Mouse (Mus musculus): ENCODE measurements around the gene Lypd6b.

Gene Lypd6b

DNA sequence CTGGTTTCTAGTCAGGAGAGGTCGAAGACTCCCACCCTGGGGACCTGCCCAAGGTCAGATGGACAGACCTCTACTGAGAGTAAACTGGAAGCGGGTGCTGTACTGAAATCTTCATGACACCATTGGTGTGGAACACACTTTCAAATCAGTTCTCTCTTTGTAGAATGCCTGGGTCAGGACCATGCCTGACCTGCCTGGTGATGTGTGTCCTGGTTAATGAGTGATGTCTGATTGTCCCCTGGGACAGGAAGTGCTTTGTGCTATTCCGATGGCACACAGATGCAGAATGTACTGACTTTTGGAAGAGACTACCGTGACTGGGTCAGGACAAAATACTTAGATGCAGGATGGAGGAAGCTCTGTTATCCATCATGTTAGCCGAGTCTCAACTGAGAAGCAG lies 17.0 kb upstream of the Lypd6b start:
- DNase-seq (ENCODE audit: low read depth, low spot score) = no peak

DNA sequence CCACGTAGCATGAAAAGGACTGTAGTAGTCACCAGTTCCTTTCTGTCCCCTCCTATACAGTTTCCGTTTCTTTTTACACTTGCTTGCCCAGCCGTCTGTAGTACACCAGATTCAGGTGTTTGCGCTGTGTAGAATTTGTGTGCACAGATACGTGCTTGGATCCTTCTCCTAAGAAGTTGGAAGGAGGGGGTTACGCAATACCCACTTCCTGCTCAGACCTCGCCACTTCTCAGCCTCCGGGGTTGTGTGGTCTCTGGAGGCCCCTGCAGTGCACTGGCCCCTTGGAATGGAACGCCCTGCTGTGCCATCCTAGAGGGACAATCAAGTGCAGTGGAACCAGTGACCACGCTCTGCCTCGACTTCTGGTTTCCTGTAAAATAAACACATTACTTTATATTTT lies 16.3 kb upstream of the Lypd6b start:
- no peak for DNase-seq (ENCODE audit: low read depth, low spot score)

DNA sequence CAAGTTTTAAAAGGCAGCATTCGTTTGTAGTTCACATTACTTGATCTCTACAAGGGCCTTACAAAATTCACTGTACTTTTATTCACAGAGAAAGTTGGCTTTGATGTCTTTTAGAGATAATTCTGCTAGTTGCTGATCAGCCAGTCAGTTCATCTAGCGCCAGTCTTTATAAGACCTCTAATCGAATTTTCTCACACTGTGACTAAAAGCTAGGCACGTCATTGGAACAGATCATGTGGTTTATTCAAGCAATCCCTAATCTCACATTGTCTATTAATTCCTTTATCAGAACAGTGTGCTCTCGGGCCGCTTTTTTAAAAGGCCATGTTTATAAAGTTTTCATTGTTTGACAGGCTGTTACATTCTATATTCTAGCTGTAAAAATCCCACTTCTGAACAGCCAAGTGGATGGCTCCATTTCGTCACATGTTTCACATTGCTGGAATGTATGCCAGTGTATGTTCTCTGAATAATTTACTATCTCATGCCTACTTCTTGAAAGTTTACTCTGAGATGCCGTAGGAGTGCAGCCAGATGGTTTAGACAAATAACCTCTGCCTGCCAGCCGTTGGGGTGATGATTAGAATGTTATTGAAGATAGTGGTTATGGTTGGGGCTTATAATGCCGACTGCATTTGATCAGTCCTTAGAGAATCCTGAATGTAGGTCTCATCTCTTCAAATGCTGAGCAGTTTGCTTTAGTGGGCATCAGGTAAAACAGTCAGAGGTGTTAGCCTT lies 14.1 kb upstream of the Lypd6b start:
- peak; percentile 16 for DNase-seq (ENCODE audit: low read depth, low spot score)

DNA sequence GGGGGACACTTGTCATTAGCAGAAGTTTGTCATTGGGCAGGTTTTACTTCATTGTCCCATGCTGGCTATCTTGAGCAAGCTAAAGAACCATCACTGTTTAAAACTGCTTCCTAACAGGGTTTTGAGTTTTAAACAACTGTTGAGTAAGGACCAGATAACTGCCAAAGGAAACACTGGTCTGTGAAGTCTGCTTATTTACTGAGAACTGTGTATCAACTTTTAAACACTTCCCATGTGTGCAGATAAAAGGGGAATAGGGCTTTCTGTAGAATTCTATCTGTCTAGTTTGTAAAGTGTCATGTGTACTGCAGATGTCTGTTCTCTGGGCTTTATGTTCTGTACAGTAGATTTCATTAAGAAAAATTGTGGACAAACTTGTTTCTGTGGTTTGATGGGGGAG lies 13.3 kb upstream of the Lypd6b start:
- DNase-seq (ENCODE audit: low read depth, low spot score) = no peak

DNA sequence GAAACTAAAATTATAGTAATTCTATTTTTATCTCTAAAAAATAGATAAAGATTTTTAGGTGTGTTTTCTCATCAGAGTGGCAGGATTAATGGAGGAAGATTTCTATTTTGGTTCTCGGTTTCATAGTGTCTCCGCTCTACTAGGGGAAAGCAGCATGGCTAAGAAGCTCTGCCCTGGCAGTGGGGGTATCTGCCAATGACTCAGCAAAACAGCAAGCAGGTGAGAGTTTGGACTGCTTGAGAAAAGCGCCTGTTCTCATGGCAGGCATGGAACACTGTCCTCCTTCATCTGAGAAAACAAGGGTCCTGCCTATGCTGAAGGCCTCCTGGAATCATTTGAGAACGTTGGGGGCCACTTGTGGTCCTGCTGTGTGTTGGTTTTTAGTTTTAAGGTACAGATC lies 12.3 kb upstream of the Lypd6b start:
- no peak for DNase-seq (ENCODE audit: low read depth, low spot score)

DNA sequence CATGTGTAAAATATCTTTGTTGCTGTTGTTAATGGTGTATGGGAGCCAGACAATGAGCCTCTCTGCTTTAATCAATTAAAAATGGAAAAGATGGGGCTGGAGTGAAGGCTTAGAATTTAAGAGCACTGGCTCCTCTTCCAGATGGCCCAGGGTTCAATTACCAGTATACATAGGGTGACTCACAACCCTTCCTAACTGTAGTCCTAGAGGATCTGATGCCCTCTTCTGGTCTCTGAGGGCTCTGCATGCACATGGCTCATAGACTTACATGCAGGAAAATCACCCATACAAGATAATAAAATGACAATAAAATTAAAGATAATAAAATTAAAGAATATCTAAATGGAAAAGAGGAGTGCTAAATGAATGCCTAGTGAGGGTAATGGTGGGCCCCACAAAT lies 11.8 kb upstream of the Lypd6b start:
- no peak for DNase-seq (ENCODE audit: low read depth, low spot score)

DNA sequence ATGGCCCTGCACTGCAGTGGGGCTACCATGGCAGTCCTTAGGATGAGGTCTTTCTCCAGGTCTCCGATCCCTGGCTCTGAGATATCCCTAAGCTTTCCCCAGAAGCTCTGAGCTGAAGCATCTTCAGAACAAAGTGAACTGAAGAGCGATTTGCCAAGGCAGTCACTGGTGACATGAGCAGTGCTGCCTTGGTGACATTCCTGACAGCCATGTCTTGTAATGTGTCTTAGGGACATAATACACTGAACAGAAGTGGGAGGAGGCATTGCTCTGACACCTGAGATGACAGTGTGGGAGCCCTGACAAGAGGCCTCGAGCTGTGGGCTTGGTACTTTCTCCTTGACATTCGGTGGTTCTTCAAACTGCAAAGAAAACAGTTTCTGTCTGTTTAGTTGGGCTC lies 11.1 kb upstream of the Lypd6b start:
- no peak for DNase-seq (ENCODE audit: low read depth, low spot score)

DNA sequence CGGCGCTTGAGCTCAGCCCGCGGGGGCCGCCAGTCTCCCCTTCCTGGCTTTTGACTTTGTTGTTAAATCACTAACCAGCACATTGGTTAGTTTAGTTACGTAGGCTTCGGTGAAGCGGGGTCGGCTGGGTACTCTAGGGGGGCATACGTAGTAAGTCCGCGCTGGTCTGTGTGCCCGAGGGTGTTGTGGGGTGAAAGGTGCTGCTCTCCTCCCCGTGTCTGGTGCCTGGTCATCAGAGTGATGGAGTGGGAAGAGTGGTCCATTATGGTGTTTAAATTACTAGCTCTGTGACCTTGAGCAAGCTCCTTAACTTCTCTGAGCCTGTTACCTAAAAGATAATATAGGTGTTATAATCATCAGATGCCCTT lies 547 bp downstream of the Lypd6b start:
- DNase-seq (ENCODE audit: low read depth, low spot score) = no peak

DNA sequence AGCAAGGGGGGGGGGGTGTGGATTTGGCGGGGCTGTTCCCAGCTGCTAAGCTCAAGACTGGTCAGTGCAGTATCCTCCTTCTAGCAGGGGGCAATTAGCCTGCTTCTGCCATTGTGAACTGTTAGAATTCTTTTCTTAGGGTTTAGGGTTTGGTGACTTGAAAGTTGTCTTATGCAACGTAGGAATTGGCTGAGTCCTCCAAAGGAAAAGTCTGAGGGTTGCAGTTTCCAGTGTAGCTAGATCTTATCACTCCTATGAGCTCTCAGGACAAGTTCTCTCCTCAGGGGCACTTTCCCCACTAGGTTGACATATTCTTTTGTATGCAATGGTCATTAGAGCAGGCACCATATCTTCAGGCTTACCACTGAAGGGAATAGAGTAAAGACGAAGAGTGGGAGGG lies 1.2 kb downstream of the Lypd6b start:
- DNase-seq (ENCODE audit: low read depth, low spot score) = no peak

DNA sequence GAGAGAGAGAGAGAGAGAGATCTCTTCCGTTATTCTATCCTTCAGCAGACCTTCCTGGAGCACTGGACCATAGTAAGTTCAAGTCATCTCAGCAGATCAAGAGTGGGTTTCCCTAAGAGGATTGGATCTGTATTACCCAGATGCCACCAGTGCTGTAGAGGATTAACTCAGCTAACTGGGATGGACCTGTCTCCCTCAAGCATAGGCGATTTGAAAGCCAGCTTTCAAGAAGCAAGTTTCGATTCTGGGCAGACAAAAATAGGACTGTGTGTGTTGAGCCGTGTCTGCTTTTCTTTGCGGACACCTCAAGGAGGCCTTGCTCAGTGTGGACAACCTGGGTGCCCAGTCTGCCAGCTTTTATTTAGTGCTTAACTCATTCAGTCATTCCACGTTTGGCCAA lies 1.6 kb downstream of the Lypd6b start:
- no peak for DNase-seq (ENCODE audit: low read depth, low spot score)

DNA sequence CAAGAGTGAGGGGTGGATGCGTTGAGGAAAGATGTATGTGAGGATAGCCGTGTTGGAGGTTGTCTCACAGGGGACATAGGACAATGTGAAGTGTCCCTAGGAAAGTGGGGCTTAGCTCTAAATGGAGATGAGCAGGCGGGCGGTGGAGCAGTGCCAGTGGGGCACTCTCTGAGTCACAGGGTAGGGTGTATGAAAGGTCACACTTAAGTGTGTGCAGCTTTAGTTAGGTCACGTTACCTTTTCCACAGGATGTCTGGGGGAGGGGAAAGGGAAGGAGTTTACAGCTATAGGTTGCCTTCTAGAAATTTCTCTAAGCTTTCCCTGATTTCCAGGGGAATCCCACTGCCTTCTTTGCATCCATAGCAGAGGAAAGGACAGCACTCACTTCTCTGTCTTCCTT lies 2.0 kb downstream of the Lypd6b start:
- DNase-seq (ENCODE audit: low read depth, low spot score) = no peak

DNA sequence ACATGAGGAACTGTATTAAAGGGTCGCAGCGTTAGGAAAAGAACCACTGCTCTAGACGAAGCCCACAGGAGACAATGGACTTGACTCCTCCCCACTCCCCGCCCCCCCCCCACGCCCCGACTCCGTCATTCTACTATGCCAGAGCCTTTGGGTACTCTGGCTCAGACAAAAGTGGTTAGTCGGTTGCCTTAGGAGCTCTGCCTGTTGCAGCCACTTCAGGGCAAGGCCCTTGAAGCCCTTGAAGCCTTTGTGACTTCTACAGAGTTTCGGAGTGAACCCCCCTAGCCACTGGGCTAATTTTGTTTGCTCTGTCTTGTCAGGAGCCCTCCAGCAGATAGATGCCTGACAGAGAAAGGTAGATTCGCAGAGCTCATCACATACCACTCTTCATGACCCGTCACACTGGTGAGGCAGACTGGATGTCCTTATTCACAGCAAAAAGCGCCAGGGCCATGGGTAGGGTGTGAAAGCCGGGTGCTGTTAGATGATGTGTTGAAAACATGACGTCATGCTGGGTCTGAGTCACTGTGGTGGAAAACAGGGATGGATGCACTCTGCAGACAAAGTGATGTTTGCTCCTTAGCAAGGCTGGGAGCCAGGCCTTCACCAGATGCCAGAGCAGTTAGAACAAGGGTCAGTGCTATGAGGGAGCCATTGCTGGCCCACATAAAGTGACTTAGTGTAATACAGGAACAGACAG lies 10.1 kb downstream of the Lypd6b start:
- no peak for DNase-seq (ENCODE audit: low read depth, low spot score)

DNA sequence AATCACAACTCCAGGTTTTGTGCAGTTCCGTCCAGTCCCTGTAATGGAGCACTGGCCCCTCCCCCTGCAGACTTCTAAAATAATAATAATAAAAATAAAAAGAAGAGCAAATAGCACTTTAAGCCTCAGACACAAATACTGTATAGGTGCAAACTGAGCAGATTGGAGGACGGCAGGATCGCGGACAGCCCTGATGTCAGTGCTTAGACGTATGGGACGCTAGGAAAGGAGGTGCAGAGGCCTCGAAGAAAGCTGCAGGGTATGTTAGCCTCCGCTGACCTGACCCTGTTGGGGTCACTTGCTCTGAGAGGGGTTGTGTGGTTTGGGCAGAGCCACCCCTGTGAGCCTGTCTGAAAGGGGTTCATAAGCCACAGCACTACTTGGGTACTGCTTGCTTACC lies 17.0 kb downstream of the Lypd6b start:
- no peak for DNase-seq (ENCODE audit: low read depth, low spot score)

DNA sequence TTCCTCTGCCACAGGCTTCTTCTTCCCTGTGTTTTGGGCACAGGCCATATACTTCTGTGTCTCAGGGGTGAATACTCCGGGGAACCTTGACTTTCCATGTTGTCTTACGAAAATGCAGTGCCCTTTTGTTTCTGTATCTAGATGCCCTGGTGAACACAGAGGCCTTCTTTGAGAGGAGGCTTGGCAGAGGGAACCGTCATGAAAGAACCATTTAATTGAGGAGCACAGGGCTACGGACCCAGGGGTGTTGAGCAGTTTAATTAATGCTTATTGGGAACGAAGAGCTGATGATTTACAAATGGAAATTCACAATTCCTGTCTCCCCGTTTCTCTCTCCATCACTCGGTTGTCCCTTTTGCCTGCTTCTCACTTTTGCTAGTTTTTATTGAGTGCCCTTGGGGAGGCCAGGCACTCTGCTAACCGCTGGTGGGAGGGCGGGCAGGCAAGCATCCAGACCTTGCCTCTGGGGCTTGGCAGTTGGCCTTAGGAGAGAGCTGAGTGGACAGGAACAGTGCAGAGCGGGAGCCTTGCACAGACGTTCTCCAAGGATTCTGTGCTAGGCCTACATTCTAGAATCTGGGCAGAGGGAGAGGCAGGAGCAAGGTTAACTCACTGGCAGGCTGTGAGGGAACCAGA lies 18.4 kb downstream of the Lypd6b start:
- no peak for DNase-seq (ENCODE audit: low read depth, low spot score)

DNA sequence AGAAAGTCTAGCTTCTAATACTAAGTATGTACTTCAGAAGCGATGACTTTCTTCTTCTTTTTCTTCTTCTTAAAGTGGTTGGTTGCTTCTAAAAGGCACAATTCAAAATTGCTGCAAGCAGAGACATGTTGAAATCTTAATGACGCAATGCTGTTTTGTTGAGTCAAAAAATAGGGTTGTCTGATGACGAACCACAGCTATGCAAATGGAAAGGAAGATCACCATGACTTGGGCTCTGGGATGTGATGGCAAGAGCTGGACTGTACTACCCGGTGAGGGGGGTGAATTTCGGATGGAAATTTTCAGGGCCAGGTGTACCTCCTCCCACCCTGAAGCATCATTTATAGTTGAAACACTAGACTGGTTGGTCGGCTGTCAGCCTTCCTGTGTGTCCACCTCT lies 22.0 kb downstream of the Lypd6b start:
- DNase-seq (ENCODE audit: low read depth, low spot score) = no peak

DNA sequence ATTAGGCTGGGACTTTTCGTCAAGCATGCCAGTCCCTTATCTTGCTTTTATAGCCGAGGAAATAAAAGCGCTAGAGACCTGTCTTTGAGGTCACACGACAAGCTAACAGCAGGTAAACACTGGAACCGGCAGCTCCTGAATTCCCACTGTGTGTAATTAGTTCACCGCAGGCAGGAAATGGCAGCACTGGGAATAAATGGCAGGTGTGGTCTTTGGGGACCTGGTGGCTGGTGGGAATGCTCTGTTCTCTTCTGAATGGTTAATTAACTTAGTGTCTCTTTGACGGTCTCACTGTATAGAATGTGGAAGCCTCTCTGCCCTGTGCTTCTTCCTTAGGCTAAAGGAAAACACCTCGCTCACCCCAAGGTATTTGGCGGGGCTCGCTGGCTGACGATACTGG lies 23.9 kb downstream of the Lypd6b start:
- DNase-seq (ENCODE audit: low read depth, low spot score) = no peak

DNA sequence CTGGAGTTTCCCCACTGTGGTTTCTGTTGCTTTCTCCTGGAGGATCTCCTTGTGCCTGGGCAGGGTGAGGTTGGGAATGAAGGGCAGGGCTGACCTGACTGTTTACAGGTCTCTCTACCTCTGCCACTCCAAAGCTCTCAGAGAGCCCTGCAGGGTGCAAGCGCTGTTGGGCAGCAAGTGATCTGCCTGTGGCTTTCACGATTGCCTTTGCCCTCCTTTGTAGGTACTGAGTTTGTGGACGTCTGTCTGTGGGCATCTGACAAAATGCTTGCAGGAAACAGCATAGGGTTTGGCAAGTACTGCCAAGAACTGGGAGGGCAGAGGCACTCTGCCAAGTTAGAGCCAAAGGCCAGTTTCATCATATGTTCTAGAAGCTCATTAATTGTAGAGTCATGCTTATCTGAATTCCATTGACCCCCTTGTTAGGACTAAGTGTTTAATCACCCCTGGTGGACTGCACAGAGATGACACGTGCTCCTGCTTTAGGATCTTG lies 24.4 kb downstream of the Lypd6b start:
- no peak for DNase-seq (ENCODE audit: low read depth, low spot score)

DNA sequence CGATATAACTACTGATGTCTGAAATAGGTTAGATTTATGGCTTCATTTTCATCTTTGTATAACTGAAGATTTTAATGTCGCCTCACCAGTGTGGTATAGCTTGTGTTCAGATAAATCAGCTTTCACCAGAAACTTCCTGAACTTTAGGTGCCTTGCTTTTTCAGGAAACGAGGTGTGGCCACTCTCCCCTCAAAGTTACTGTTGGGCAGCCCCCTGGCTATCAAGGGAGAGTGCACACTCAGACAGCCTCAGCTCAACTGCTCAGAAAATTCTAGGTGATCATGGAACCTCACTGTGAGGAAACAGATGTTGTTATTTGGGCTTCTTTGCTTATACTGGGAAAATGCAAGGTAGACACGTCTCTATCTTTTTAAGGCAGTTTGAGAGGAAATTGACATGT lies 25.7 kb downstream of the Lypd6b start:
- no peak for DNase-seq (ENCODE audit: low read depth, low spot score)

DNA sequence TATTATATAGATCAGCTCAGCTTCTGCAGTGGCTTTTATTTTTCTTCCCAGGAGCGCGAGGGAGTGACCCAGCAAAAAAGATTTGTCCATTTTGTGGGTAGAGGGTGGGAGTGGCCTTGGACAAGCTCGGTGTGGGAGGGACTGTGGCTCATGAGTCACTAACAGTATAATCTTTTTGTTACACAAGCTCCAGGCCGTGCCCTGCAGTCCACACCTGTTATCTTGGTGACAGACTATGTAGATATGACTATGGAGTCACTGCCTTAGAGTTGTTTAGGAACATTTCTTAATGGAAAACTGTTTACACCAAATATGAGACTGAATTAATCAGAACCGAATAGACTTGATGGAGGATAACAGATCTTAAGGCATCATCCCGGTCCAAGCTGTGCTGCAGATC lies 26.5 kb downstream of the Lypd6b start:
- no peak for DNase-seq (ENCODE audit: low read depth, low spot score)

DNA sequence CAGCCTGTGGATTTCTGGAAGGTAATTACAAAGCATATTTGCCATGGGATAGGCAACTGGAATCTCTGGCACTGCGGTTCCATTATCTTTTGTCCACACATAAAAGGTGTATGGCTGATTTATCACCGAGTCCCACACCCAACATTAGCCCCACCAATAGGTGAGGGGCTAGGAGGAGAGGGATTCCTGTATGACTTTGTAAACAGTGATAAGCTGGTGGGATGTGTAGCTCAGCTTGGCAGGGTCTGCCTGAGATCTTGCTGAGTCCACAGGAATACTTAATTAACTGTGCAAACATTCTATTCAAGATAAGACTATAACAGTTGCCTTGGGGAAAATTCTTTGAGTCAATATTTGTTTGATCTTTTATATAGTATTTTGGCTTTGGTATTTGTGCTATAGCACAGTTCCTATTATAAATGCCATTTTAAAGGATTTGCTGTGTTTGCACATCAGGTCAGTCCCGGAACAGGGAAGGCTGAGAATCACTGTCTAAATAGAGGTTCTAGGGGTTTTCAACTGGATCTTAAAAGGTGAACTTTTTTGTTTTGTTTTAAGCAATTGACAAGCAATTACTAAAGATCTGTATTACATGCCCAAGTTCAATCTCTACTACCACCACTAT lies 28.3 kb downstream of the Lypd6b start:
- DNase-seq (ENCODE audit: low read depth, low spot score) = no peak

DNA sequence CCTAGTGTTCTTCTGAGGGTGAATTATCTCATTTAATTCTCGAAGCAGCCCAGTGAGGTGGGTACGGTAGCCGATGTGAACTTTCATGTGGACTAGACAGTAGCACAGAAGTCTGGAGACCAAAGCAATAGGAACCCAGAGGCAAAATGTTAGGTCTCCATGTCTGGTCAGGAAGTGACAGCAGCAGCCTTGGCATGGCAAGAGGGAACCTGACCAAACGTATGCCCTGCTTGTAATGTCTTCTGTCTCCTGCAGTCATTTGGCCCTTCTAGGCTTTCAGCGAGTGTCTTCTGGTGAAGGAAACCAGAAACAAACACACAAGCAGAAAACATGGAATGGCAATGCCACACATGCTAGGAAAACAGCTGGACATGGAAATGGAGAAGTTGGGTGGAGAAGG lies 29.1 kb downstream of the Lypd6b start:
- no peak for DNase-seq (ENCODE audit: low read depth, low spot score)

DNA sequence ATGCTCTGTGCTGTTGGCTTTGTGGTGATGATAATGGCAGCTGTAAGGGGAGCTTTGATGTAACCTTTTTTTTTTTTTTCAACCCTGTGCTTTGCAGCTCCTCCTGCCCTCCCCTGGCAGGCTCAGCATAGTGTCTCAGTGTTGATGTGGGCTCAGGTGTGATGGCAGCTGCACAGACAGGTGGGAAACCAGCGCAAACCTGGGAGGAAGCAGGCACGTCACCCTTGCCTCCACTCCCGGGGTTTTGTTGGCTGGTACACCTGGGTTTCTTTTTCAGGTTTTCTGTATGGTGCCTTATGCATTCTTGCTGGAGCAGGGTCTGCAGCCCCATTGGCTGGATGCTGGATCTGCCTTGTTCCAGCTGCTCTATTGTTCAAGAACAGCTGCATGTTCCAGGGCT lies 29.7 kb downstream of the Lypd6b start:
- DNase-seq (ENCODE audit: low read depth, low spot score) = no peak

DNA sequence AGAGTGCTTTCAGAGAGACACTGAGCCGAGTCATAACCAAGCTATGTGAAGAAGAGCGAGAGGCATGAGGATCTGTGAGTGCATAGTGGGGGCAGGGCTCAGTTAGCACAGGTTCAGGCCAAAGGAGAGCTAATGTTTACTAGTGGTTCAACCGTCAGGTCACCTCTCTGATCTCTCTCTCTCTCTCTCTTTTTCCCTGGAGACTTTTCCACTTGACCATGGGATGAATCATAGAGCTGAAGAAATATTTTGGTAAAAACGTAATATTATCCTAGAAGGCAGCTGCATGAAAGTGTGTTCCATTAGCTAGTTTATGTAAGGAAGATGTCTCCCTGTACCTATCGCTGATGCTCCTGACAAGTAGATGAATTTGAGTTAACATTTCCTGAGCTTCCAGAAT lies 30.6 kb downstream of the Lypd6b start:
- no peak for DNase-seq (ENCODE audit: low read depth, low spot score)

Data from c-Kit-negative CD71-positive TER-119-positive erythroid progenitor cells, embryonic 14.5 days (primary cell).